Mouse (Mus musculus) lung, embryonic 14.5 days (tissue): Measurements from ENCODE around the gene Tmem121. TPM values are rescaled to one million over a fixed set of nuclear protein-coding genes. Genes with fewer than 3 reads are reported as not detected.
A peak's percentile ranks its signal among the peaks of the same experiment; 100 is the strongest.
"Not testable (repeated sequence)": the region's sequence is repeated elsewhere in the genome, so short reads cannot be mapped to it uniquely, and the experiment has no call there.

ENCODE experiments used
- ATAC-seq: fragments of 200-750 bp; cut with Nextera tagmentation; 2 replicates; pipeline ENCODE4 v1.8.0; 2017; ENCODE audit warnings: mild to moderate bottlenecking, moderate TSS enrichment, moderate library complexity; ENCODE audit not compliant: insufficient read depth
- DNase-seq: peaks from one replicate; pipeline ENCODE4 v3.0.0-alpha.2; 2015
- H3K27ac ChIP-seq: fragments of 300-500 bp; sonication (generic); 2 replicates; pipeline ENCODE4 v1.5.1; 2014; ENCODE audit warnings: low read depth, mild to moderate bottlenecking, moderate library complexity
- H3K27me3 ChIP-seq: fragments of 300-500 bp; sonication (generic); 2 replicates; pipeline ENCODE4 v1.6.1; 2014; ENCODE audit warnings: low read length, control low read depth; ENCODE audit not compliant: insufficient read depth
- H3K36me3 ChIP-seq: fragments of 300-500 bp; sonication (generic); 2 replicates; pipeline ENCODE4 v1.6.1; 2014; ENCODE audit warnings: control low read depth; ENCODE audit not compliant: insufficient read depth
- H3K4me1 ChIP-seq: fragments of 300-500 bp; sonication (generic); 2 replicates; pipeline ENCODE4 v1.6.1; 2014; ENCODE audit warnings: antibody characterized with exemption, control low read depth; ENCODE audit not compliant: insufficient read depth
- H3K4me2 ChIP-seq: fragments of 300-500 bp; sonication (generic); 2 replicates; pipeline ENCODE4 v1.6.1; 2014; ENCODE audit warnings: mild to moderate bottlenecking
- H3K4me3 ChIP-seq: fragments of 300-500 bp; sonication (generic); 2 replicates; pipeline ENCODE4 v1.5.1; 2014; ENCODE audit warnings: low read depth, low read length
- H3K9ac ChIP-seq: fragments of 300-500 bp; sonication (generic); 2 replicates; pipeline ENCODE4 v1.6.1; 2014
- H3K9me3 ChIP-seq: fragments of 300-500 bp; sonication (generic); 2 replicates; pipeline ENCODE4 v1.6.1; 2016; ENCODE audit warnings: low read depth, low read length, control low read depth
- CTCF ChIP-seq: IDR thresholded peaks from 2 replicates; pipeline ENCODE4 v1.5.1; 2016; ENCODE audit warnings: antibody characterized with exemption, low read depth
- WGBS: fragments of 180-500 bp; shearing (Covaris S2); extraction: QIAGEN DNeasy Blood & Tissue Kit; methylation state at CpG from one replicate; pipeline ENCODE4 v1.1.7; 2014; 5-methylcytosine and 5-hydroxymethylcytosine counted together
- polyA plus RNA-seq: library from polyadenylated mRNA; unstranded; fragments of >200 nt; fragmentation: Nextera tagmentation; extraction: Ambion mirVana; gene quantifications from 2 replicates; pipeline ENCODE4 v1.2.1, GENCODE M21; 2014

Gene Tmem121
- polyA plus RNA-seq, 1 experiment from 2014 or later: 6.1 TPM

GRCm38 (mm10) chr12:113187584-113188295 lies 2.0 kb downstream of the Tmem121 start:
- WGBS: 3% methylated on average over 56 of the region's 56 CpGs
- H3K36me3 ChIP-seq: no peaks in the 10 kb centered on the region

DNA sequence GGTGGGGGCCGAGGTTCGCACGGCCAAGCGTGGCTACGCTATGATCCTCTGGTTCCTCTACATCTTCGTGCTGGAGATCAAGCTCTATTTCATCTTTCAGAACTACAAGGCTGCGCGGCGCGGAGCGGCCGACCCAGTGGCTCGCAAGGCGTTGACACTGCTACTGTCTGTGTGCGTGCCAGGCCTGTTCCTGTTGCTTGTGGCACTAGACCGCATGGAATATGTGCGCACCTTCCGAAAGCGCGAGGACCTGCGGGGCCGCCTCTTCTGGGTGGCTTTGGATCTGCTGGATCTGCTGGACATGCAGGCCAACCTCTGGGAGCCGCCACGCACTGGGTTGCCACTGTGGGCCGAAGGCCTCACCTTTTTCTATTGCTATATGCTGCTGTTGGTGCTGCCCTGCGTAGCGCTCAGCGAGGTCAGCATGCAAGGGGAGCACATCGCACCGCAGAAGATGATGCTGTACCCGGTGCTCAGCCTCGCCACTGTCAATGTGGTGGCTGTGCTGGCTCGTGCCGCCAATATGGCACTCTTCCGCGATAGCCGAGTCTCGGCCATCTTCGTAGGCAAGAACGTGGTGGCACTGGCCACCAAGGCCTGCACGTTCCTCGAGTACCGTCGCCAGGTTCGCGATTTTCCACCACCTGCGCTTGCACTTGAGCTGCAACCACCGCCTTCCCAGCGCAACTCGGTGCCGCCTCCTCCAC lies 2.8 kb downstream of the Tmem121 start:
- ATAC-seq: no peak; the same call in 1 of the 2 replicates
- H3K9ac ChIP-seq: no peak overlapping the region
- peaks cover 25% of the 10 kb centered on the region for H3K27me3 ChIP-seq
- no peak for TF ChIP-seq CTCF
- peaks cover 7% of the 10 kb centered on the region; the same call in 1 of the 2 replicates for H3K4me1 ChIP-seq
- peak overlapping the region; percentile 92 for H3K4me2 ChIP-seq
- no peak overlapping the region for H3K27ac ChIP-seq
- H3K9me3 ChIP-seq: no peaks in the 10 kb centered on the region
- no peak for DNase-seq
- H3K36me3 ChIP-seq: no peaks in the 10 kb centered on the region
- peak overlapping the region; percentile 36 for H3K4me3 ChIP-seq
- 83% methylated on average over 51 of the region's 51 CpGs for WGBS

More at GRCm38 (mm10) chr12:113187584-113188295, 2.0 kb downstream of the Tmem121 start:
- Histone ChIP-seq H3K4me2 (peak overlapping the region; percentile 92), H3K9me3 (no peaks in the 10 kb centered on the region), H3K27me3 (peaks cover 25% of the 10 kb centered on the region), H3K4me3 (peak overlapping the region; percentile 36), H3K4me1 (peaks cover 7% of the 10 kb centered on the region; the same call in 1 of the 2 replicates), H3K27ac (no peak overlapping the region), H3K9ac (peak overlapping the region; percentile 5; the same call in 1 of the 2 replicates)
- ATAC-seq (peak; percentile 79), DNase-seq (peak; percentile 91)
- peak; percentile 84 for TF ChIP-seq CTCF

DNA sequence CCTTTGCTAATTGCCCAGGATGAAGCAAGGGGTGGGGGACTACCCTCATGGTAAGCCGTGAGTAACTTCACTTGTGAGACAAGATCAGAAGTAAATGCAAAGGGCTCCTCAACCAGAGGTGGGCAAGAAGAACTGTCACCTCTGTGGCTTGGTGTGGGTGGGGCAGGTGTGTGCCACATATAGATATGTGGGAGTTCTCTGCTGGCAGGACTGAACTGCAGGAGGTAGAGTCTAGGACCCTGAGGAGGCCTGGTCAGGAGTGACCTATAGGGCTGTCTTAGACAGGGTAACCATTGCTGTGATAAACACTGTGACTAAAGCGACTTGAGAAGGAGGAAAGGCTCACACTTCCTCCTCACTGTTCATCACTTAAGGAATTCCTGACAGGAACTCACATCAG lies 7.7 kb downstream of the Tmem121 start:
- H3K9ac ChIP-seq: no peak overlapping the region
- DNase-seq: no peak
- WGBS: 40% methylated on average over 2 of the region's 2 CpGs

GRCm38 (mm10) chr12:113199132-113199531 lies 13.4 kb downstream of the Tmem121 start:
- not testable (repeated sequence) for H3K4me2 ChIP-seq, H3K4me3 ChIP-seq, DNase-seq, H3K9me3 ChIP-seq, H3K4me1 ChIP-seq, H3K9ac ChIP-seq, H3K27ac ChIP-seq, H3K36me3 ChIP-seq, ATAC-seq, H3K27me3 ChIP-seq
- WGBS: 94% methylated on average over 3 of the region's 6 CpGs

More for the DNA sequence above, 7.7 kb downstream of the Tmem121 start:
- H3K4me2 ChIP-seq: no peak overlapping the region
- ATAC-seq: no peak
- H3K27ac ChIP-seq: no peak overlapping the region
- no peak for TF ChIP-seq CTCF
- H3K36me3 ChIP-seq: no peaks in the 10 kb centered on the region
- no peaks in the 10 kb centered on the region for H3K27me3 ChIP-seq
- no peaks in the 10 kb centered on the region for H3K4me1 ChIP-seq
- no peaks in the 10 kb centered on the region for H3K9me3 ChIP-seq
- no peak overlapping the region for H3K4me3 ChIP-seq

DNA sequence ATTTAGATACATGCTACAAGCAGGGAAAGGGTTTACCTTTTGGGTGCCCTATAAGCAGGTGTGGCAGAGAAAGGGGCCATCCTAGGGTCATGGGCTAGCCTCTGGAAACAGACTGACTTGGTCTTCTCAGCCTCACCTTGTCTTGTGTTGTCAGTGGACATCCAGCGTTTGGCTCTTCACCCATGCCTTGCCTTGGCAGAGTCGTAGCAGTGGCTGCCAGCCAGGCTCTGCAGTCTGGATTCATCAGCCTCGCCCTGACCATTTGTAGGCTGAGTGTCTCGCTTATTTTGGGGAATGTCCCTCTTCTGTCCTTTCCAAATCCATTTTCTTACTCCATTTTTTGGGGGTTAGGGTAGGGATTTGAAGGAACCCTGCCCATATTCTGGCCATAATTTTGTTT lies 15.6 kb downstream of the Tmem121 start:
- no peak for DNase-seq
- Histone ChIP-seq H3K27me3 (no peaks in the 10 kb centered on the region), H3K9ac (no peak overlapping the region), H3K9me3 (0 out of 2 replicates have a peak, but pooled peaks cover 3% of the 10 kb centered on the region), H3K4me3 (no peak overlapping the region), H3K4me2 (no peak overlapping the region), H3K36me3 (no peaks in the 10 kb centered on the region), H3K4me1 (no peaks in the 10 kb centered on the region), H3K27ac (no peak overlapping the region)
- no peak for ATAC-seq
- 88% methylated on average over 4 of the region's 4 CpGs for WGBS
- no peak for TF ChIP-seq CTCF

DNA sequence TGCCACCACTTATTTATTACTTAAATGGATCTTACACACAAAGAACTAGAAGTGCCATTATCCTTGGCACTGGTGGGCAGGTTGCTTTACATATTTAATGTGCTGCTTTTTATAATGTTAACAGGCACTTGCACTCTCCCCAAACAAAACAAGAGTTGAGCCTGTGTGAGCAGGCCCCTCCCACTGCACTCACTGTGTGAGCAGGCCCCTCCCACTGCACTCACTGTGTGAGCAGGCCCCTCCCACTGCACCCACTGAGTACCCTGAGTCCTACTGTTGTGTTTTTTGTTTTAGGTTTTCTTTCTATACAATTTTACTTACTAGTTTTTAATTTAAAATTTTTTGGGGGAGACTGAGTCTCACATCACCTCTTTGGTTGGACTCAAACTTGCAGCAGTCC lies 16.3 kb downstream of the Tmem121 start:
- no peaks in the 10 kb centered on the region for H3K4me1 ChIP-seq
- 0 out of 2 replicates have a peak, but pooled peaks cover 3% of the 10 kb centered on the region for H3K9me3 ChIP-seq
- no peak overlapping the region for H3K4me2 ChIP-seq
- TF ChIP-seq CTCF: no peak
- no peak overlapping the region for H3K4me3 ChIP-seq
- no peak for ATAC-seq
- H3K9ac ChIP-seq: no peak overlapping the region
- no peaks in the 10 kb centered on the region for H3K27me3 ChIP-seq
- DNase-seq: no peak
- H3K27ac ChIP-seq: no peak overlapping the region
- H3K36me3 ChIP-seq: no peaks in the 10 kb centered on the region

- Histone ChIP-seq H3K4me1 (no peaks in the 10 kb centered on the region), H3K36me3 (no peaks in the 10 kb centered on the region), H3K4me2 (no peak overlapping the region), H3K4me3 (no peak overlapping the region), H3K9ac (no peak overlapping the region), H3K9me3 (0 out of 2 replicates have a peak, but pooled peaks cover 3% of the 10 kb centered on the region), H3K27me3 (no peaks in the 10 kb centered on the region), H3K27ac (no peak overlapping the region)
- ATAC-seq (no peak), DNase-seq (no peak)
- TF ChIP-seq CTCF: no peak
- WGBS: 78% methylated on average over 7 of the region's 7 CpGs
Measured at GRCm38 (mm10) chr12:113203522-113203921, 17.8 kb downstream of the Tmem121 start.
